Mouse (Mus musculus) limb, embryonic 11.5 days (tissue): ENCODE measurements around the gene Pfdn4. TPM values are rescaled to one million over a fixed set of nuclear protein-coding genes. Genes with fewer than 3 reads are reported as not detected.

ENCODE experiments used
- ATAC-seq: fragments of 200-750 bp; cut with Nextera tagmentation; 2 replicates; pipeline ENCODE4 v1.8.0; 2017; ENCODE audit warnings: low read depth; ENCODE audit not compliant: insufficient number of reproducible peaks, low FRiP score, low TSS enrichment
- DNase-seq: peaks from one replicate; pipeline ENCODE4 v3.0.0-alpha.2; 2015; ENCODE audit warnings: low spot score
- H3K27ac ChIP-seq: fragments of 300-500 bp; sonication (generic); replicated peaks from 2 replicates; pipeline ENCODE4 v1.5.1; 2014; ENCODE audit warnings: low read depth, mild to moderate bottlenecking, low read length
- H3K27me3 ChIP-seq: fragments of 300-500 bp; sonication (generic); 2 replicates; pipeline ENCODE4 v1.6.1; 2014; ENCODE audit warnings: mild to moderate bottlenecking, low read length, mixed read lengths; ENCODE audit not compliant: control insufficient read depth, insufficient read depth
- H3K36me3 ChIP-seq: fragments of 300-500 bp; sonication (generic); 2 replicates; pipeline ENCODE4 v1.6.1; 2014; ENCODE audit warnings: mild to moderate bottlenecking, low read length, moderate library complexity, mixed read lengths; ENCODE audit not compliant: control insufficient read depth, insufficient read depth
- H3K4me1 ChIP-seq: fragments of 300-500 bp; sonication (generic); 2 replicates; pipeline ENCODE4 v1.6.1; 2014; ENCODE audit warnings: low read length, mixed read lengths; ENCODE audit not compliant: control insufficient read depth, insufficient read depth
- H3K4me2 ChIP-seq: fragments of 300-500 bp; sonication (generic); 2 replicates; pipeline ENCODE4 v1.6.1; 2014; ENCODE audit warnings: low read depth, mild to moderate bottlenecking, moderate library complexity; ENCODE audit not compliant: severe bottlenecking
- H3K4me3 ChIP-seq: fragments of 300-500 bp; sonication (generic); 2 replicates; pipeline ENCODE4 v1.5.1; 2014; ENCODE audit warnings: low read depth, low read length
- H3K9ac ChIP-seq: fragments of 300-500 bp; sonication (generic); 2 replicates; pipeline ENCODE4 v1.6.1; 2014; ENCODE audit warnings: mild to moderate bottlenecking, low read length
- H3K9me3 ChIP-seq: fragments of 300-500 bp; sonication (generic); 2 replicates; pipeline ENCODE4 v1.6.1; 2016; ENCODE audit warnings: low read length; ENCODE audit not compliant: control insufficient read depth
- WGBS: fragments of 180-500 bp; shearing (Covaris S2); extraction: QIAGEN DNeasy Blood & Tissue Kit; methylation state at CpG from one replicate; pipeline ENCODE4 v1.1.7; 2014; 5-methylcytosine and 5-hydroxymethylcytosine counted together
- polyA plus RNA-seq: library from polyadenylated mRNA; unstranded; fragments of >200 nt; fragmentation: Nextera tagmentation; extraction: Ambion mirVana; gene quantifications from 2 replicates; pipeline ENCODE4 v1.2.1, GENCODE M21; 2014

Pfdn4 gene
- polyA plus RNA-seq, 1 experiment from 2014 or later, result 107 TPM

GRCm38 (mm10) chr2:170464817-170465216 is 31.4 kb upstream of the Pfdn4 start:
- H3K9ac ChIP-seq, result no peak overlapping the region
- WGBS, result 84% methylated on average over 3 of the region's 4 CpGs
- no peak overlapping the region for H3K4me3 ChIP-seq
- no peaks in the 10 kb centered on the region; the same call in 1 of the 2 replicates for H3K4me1 ChIP-seq
- no peak overlapping the region for H3K27ac ChIP-seq
- DNase-seq, result no peak
- H3K4me2 ChIP-seq, result no peak overlapping the region
- H3K27me3 ChIP-seq, result no peaks in the 10 kb centered on the region
- no peaks in the 10 kb centered on the region for H3K36me3 ChIP-seq
- H3K9me3 ChIP-seq, result no peaks in the 10 kb centered on the region
- no peak for ATAC-seq

DNA sequence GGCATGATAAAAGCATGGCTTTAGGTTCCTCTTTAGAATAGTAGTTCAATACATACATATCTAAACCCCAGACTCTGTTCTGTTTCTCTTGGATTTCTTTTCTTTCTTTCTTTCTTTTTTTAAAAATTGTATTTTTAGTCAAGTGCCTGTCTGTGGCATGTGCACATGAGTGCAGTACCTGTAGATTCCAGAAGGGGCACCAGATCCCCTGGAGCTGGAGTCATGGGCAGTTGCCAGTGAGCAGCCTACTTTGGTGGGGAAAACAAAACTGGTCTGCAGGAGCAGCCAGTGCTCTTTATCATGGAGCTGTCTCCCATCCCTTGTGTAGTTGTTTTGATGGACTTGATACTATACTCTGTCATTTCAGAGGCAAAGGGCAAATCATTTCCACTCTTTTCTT is 28.2 kb upstream of the Pfdn4 start:
- Histone ChIP-seq H3K4me1 (peaks cover 2% of the 10 kb centered on the region; the same call in 1 of the 2 replicates), H3K27ac (no peak overlapping the region), H3K36me3 (no peaks in the 10 kb centered on the region), H3K27me3 (no peaks in the 10 kb centered on the region), H3K4me3 (no peak overlapping the region), H3K9me3 (no peaks in the 10 kb centered on the region), H3K9ac (no peak overlapping the region), H3K4me2 (no peak overlapping the region)
- DNase-seq (peak; percentile 54), ATAC-seq (no peak)

DNA sequence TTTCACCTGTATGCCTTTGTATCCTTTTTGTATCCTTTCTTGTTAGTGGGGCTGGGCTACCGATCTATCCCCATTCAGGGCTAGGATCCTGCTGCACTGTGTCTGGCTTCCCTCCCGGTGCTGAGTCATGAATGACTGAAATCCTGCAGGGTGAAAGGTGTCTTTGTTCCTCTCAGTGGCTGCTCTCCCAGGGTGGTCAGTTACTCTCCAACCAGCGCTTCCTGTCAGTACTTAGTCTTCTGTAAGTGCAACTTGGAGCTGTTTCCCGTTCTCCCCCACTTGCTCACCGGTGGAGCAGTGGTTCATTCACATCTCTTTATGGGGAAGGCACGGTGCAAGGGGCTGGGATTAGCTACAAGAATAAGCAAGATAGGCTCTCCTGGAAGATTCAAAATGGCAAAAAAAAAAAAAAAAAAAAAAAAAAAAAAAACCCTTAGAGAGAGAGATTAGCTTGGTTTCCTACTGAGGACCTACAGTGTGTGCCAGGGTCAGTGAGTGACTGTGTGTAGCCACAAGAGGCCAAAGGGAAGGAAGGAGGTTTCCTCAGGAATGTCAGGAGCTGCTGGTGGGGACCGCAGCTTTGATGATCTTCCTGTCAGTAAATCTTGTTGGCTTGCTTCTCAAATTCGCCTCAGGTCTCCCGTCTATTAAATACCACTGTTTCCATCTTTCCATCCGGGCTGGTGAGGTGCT is 26.5 kb upstream of the Pfdn4 start:
- Histone ChIP-seq H3K36me3 (no peaks in the 10 kb centered on the region), H3K4me3 (no peak overlapping the region), H3K27me3 (no peaks in the 10 kb centered on the region), H3K9ac (no peak overlapping the region), H3K4me1 (peaks cover 2% of the 10 kb centered on the region; the same call in 1 of the 2 replicates), H3K27ac (no peak overlapping the region), H3K4me2 (no peak overlapping the region), H3K9me3 (no peaks in the 10 kb centered on the region)
- WGBS, result 15% methylated on average over 10 of the region's 10 CpGs
- peak; percentile 33 for DNase-seq
- ATAC-seq, result no peak

DNA sequence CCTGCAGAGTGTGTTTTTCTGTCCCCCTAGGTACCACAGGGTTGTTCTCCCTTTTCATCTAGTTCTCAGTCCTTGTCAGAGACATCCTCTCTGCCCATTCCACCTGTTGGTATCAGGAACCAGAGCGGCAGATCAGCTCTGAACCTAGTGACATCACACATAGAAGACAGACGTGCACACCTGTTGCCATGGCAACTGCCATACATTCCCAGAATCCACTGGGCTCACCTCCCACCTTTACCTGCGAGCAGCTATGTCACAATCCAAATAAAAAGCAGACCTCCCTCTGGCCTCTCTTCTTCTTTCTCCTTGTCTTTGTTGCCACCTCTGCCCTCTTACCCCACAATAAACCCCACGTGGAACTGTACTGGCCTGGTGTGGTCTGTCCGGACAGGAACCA is 25.6 kb upstream of the Pfdn4 start:
- H3K9ac ChIP-seq, result no peak overlapping the region
- no peak overlapping the region for H3K4me2 ChIP-seq
- no peak overlapping the region for H3K4me3 ChIP-seq
- H3K27me3 ChIP-seq, result no peaks in the 10 kb centered on the region
- peaks cover 2% of the 10 kb centered on the region; the same call in 1 of the 2 replicates for H3K4me1 ChIP-seq
- no peaks in the 10 kb centered on the region for H3K36me3 ChIP-seq
- ATAC-seq (no peak), DNase-seq (no peak)
- H3K9me3 ChIP-seq, result no peaks in the 10 kb centered on the region
- 80% methylated on average over 5 of the region's 5 CpGs for WGBS
- H3K27ac ChIP-seq, result no peak overlapping the region

DNA sequence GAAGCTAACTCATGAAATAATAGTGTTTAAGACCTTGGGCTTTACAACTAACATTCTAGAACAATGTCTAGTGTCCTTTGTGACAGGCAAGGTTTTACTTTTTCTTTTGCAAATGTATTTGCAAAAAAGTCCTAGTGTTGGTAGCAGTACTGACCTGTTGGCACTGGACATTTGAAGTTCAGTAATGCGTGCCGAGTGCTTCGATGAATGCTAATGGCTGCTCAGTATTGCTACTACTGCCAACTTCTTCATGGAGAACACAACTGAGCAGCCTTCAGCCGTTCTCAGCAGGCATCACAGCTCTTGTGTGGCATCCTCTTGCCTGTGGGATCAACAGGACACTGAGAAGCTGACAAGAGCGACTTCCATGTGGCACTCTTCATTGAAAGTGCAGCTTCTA is 22.1 kb upstream of the Pfdn4 start:
- H3K36me3 ChIP-seq, result no peaks in the 10 kb centered on the region
- no peak overlapping the region for H3K9ac ChIP-seq
- H3K9me3 ChIP-seq, result no peaks in the 10 kb centered on the region
- no peak overlapping the region for H3K4me3 ChIP-seq
- WGBS, result 89% methylated on average over 5 of the region's 5 CpGs
- ATAC-seq, result no peak
- no peak for DNase-seq
- peaks cover 2% of the 10 kb centered on the region; the same call in 1 of the 2 replicates for H3K4me1 ChIP-seq
- H3K27me3 ChIP-seq, result no peaks in the 10 kb centered on the region
- H3K27ac ChIP-seq, result no peak overlapping the region
- H3K4me2 ChIP-seq, result no peak overlapping the region

DNA sequence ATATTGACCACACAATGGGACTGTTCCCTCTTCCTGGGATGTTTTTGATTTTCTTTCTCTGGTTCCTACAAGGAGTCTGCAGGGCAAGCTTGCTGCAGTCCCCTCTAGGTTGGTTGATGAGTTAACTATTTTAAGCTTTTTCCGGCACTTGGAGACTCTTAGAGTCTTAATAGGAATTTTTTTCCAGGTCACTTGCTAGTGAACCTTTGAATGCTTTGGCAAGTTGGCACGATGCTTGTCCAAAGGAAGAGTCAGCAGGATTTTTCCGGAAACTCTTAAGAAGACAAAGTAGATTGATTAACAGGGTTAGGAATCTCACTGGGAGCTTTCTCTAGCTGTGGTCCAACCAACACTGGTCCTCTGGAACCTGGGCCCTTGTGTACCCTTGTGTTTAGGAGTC is 21.1 kb upstream of the Pfdn4 start:
- Histone ChIP-seq H3K9me3 (no peaks in the 10 kb centered on the region), H3K9ac (no peak overlapping the region), H3K4me1 (no peaks in the 10 kb centered on the region; the same call in 1 of the 2 replicates), H3K36me3 (no peaks in the 10 kb centered on the region), H3K27ac (no peak overlapping the region), H3K4me2 (no peak overlapping the region), H3K27me3 (no peaks in the 10 kb centered on the region), H3K4me3 (no peak overlapping the region)
- no peak for ATAC-seq
- whole genome bisulfite sequencing, result 89% methylated on average over 3 of the region's 3 CpGs
- DNase-seq, result no peak

- no peaks in the 10 kb centered on the region for H3K36me3 ChIP-seq
- WGBS, result 82% methylated on average over 11 of the region's 11 CpGs
- no peak overlapping the region for H3K4me3 ChIP-seq
- H3K4me1 ChIP-seq, result no peaks in the 10 kb centered on the region
- ATAC-seq, result no peak
- no peak overlapping the region for H3K27ac ChIP-seq
- H3K4me2 ChIP-seq, result no peak overlapping the region
- DNase-seq, result peak; percentile 33
- no peaks in the 10 kb centered on the region for H3K9me3 ChIP-seq
- no peaks in the 10 kb centered on the region for H3K27me3 ChIP-seq
- no peak overlapping the region for H3K9ac ChIP-seq
These were observed 20.0 kb upstream of the Pfdn4 start for GRCm38 (mm10) chr2:170476215-170476614.

DNA sequence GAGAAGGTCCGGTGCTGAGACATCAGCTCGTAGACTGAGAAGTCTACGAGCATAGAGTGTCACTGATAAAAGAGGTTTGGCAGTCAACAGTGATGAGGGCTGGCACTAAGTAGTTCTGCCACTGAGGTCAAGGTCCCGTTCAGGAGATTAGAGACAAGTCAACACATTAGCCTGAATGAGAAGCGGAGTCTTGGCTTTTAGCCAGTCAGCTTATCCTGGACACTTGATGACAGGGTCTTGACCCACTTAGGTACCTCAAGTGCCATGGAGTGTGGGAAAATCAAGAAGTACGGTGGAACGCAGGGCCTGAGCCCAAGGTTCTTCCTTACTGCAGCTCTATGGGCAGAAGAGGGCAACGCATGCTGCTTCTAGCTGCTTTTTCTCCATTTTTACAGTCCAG is 19.6 kb upstream of the Pfdn4 start:
- ATAC-seq (no peak), DNase-seq (no peak)
- Histone ChIP-seq H3K36me3 (no peaks in the 10 kb centered on the region), H3K27me3 (no peaks in the 10 kb centered on the region), H3K9me3 (no peaks in the 10 kb centered on the region), H3K4me1 (no peaks in the 10 kb centered on the region), H3K4me3 (no peak overlapping the region), H3K27ac (no peak overlapping the region), H3K4me2 (no peak overlapping the region), H3K9ac (no peak overlapping the region)
- WGBS, result 86% methylated on average over 8 of the region's 8 CpGs

- no peak for DNase-seq
- H3K4me3 ChIP-seq, result no peak overlapping the region
- ATAC-seq, result no peak
- H3K27me3 ChIP-seq, result no peaks in the 10 kb centered on the region
- no peaks in the 10 kb centered on the region for H3K9me3 ChIP-seq
- H3K27ac ChIP-seq, result no peak overlapping the region
- no peaks in the 10 kb centered on the region for H3K36me3 ChIP-seq
- H3K9ac ChIP-seq, result no peak overlapping the region
- no peak overlapping the region for H3K4me2 ChIP-seq
- WGBS, result 66% methylated on average over 10 of the region's 10 CpGs
- H3K4me1 ChIP-seq, result no peaks in the 10 kb centered on the region
These were observed 14.1 kb upstream of the Pfdn4 start for GRCm38 (mm10) chr2:170482019-170482540.
